Mouse (Mus musculus) ovary, adult 18-20 months (tissue): ENCODE results near the gene Psmd5.
A peak's percentile ranks its signal among the peaks of the same experiment; 100 is the strongest.

Experiments
- DNase-seq: peaks from one replicate; pipeline ENCODE4 v3.0.0; 2022; ENCODE audit warnings: low spot score, mixed read lengths

Psmd5 gene

GRCm38 (mm10) chr2:34874816-34875345 is at the start of gene Psmd5:
TSS of gene Psmd5 (minus strand) at chr2:34874968.
- no peak for DNase-seq

DNA sequence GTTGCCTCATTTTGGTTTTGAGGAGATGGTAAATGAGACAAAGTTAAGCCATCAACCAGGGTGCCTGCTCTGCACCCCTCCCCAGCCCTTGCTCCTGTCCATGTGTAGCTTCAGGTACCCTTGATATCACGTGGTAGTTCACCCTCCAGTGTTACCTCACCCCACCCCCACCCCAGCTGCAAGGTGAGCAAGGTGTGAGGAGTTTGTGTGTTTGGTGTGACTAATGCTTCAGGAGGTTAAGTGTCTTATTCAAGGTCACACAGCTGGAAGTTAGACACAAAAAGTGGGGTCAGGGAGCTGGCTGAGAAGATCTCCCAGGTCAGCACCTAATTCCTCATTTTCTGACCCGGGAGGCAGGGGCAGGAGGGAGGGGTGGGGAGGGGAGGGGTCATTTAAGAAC is 48.0 kb upstream of the Psmd5 start:
- no peak for DNase-seq

- no peak for DNase-seq
Observed at GRCm38 (mm10) chr2:34920144-34920543, 45.4 kb upstream of the Psmd5 start.

DNA sequence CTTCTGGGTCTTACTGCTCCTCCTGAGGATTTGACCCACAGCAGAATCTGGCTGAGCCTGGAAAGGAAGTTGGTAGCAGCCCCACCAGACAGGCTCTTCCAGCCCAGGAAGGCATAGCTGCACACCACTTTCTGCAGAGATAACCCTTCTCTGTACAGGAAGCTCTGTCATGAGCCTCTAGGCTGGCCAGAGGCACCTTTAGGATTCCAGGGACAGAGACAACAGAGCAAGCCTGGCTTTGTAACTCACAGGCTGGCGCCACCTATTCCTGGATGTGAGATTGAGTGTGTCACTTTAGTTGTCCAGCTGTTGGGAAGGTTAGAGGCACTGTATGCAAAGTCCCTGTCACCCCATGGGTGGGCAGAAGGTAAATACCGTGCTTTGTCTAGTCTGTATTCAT is 40.3 kb upstream of the Psmd5 start:
- DNase-seq: no peak

DNA sequence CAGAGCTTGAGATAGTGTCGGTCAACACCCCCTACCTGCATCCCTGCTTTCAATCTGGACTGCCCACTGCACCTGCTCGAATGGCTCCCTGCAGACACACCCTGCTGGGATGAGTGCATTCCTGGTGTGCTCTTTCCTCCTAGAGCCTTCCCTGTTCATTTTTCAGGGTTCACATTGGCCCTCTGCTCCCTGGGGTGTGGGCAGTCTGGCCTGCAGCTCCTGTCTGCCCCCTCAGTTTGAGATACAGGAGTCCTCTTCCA is 40.0 kb upstream of the Psmd5 start:
- DNase-seq: no peak

- DNase-seq: no peak
Observed at GRCm38 (mm10) chr2:34914069-34914822, 39.5 kb upstream of the Psmd5 start.

- DNase-seq: no peak
Observed at GRCm38 (mm10) chr2:34913218-34914068, 38.7 kb upstream of the Psmd5 start, which contains the start of gene Phf19. TSS of gene Phf19 (minus strand) at chr2:34914026.

GRCm38 (mm10) chr2:34912613-34913012 is 37.8 kb upstream of the Psmd5 start:
- DNase-seq: no peak

DNA sequence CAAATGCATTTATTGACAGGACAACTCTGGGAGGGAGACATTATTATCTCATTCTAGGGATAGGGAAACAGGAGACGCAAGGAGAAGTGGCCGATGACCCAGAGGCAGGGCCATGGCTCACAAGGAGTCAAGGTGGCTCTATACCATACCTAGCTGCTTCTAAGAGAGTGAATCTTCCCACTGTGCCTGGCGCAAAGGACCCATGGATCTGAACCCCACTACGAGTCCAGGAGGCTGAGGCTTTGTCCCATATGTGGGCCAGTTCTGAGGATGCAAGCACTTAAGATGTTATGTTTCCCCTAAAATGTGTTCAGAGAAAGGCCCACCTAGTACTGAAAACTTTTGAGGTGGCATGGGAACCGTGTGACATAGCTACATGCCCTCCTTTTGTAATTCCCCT is 37.1 kb upstream of the Psmd5 start:
- DNase-seq: no peak

GRCm38 (mm10) chr2:34909719-34910118 is 35.0 kb upstream of the Psmd5 start:
- DNase-seq: no peak

GRCm38 (mm10) chr2:34906861-34907604 is 32.3 kb upstream of the Psmd5 start:
- DNase-seq: no peak

- no peak for DNase-seq
Observed at GRCm38 (mm10) chr2:34906426-34906825, 31.7 kb upstream of the Psmd5 start.

GRCm38 (mm10) chr2:34904849-34905542 is 30.2 kb upstream of the Psmd5 start:
- DNase-seq: peak; percentile 96

GRCm38 (mm10) chr2:34903652-34904405 is 29.1 kb upstream of the Psmd5 start:
- no peak for DNase-seq

- DNase-seq: no peak
Observed at GRCm38 (mm10) chr2:34903191-34903590, 28.4 kb upstream of the Psmd5 start.

DNA sequence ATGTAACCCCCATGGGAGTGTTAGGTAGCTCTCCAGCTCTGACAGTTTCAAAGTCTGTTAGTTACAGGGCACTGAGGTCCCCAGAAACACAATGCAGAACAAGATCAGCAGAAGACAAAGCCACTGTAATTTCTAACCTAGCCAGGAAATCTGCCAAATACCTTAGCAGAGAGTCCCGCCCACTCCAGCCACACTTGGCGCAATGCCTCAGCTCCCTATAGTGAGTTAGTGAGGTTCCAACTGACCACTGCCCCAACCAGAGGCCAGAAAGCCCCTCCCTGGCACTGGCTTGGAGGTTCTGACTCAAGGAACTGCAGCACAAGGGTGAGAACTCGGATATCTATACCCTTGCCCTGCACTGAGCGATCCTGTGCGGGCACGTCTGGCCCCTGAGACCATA is 28.0 kb upstream of the Psmd5 start:
- no peak for DNase-seq

GRCm38 (mm10) chr2:34901726-34902125 is 27.0 kb upstream of the Psmd5 start:
- DNase-seq: no peak

DNA sequence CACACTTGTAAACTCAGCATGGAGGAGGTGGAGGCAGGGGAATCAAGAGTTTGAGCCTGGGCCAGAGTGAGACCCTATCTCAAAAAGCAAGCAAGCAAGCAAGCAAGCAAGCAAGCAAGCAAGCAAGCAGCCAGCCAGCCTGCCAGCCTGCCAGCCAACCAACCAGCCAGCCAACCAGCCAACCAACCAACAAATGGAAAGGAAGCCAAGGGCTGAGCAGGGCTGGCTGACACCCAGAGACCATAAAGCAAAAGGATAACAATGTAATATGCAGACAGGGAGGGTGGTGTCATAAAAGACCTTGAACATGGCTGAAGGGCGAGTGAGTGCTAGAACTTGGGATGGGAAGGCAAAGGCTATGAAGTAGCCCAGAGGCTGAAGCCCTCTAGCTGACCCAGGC is 25.6 kb upstream of the Psmd5 start:
- DNase-seq: peak; percentile 34

GRCm38 (mm10) chr2:34899682-34900081 is 24.9 kb upstream of the Psmd5 start:
- DNase-seq: no peak

GRCm38 (mm10) chr2:34897820-34898219 is 23.1 kb upstream of the Psmd5 start:
- DNase-seq: no peak

DNA sequence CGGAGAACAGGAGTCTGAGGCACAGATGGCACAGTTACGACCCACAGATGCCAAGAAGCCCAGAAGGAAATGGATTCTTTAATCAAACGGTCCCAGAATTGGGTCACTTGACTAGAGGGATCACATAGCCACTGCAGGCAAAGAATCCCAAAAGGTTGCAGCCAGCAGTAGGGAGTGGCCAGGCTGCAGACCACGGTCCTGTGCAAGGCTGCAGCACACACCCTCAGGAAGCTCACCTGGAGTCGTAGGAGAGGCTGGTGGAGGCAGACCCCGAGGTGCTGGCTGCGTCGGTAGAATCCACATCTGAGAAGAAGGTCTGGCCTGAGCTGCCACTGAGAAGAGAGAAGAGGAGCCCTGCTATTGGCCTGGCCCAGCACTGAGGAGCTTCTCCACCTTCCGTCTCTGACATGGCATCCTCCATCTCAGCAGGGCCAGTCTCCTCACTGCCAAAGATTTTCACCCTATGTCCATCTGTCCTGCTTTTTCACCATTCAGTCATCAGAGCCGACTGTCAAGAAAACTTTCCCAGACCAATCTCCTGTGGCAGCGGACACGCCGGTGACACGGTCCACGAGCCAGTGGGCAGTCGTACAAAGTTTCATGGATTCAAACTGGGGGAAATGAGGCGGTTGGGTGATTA is 22.2 kb upstream of the Psmd5 start:
- DNase-seq: no peak
